Mouse (Mus musculus): Measurements from ENCODE around the gene 1810062G17Rik. TPM values are rescaled to one million over a fixed set of nuclear protein-coding genes. Genes with fewer than 3 reads are reported as not detected.

Gene 1810062G17Rik
- total RNA-seq, 1 experiment from 2014 or later, result not detected

DNA sequence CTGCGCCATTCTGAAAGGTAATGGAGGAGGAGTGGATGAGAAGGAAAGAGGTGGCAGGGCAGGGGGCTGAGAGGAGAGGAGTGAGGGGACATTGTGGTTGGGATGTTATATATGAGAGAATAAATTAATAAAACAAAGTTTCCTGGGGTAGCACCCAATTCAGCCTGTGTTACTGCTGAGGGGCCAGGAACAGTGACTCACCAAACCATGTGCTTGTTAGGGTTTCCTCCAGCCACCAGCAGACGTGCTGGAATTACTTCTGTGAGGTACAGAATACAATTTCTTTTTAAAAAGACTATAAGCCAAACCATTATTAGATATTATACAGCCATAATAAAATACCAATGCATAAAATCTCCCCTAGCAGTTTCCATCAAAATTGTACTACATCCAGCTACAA is 18.9 kb downstream of the 1810062G17Rik start:
- ATAC-seq (replicated peaks in 1 of 2; ENCODE audit: insufficient read depth in 1 of 2, low FRiP score in 2 of 2, low TSS enrichment in 1 of 2, low read depth in 1 of 2, poor library complexity in 2 of 2, severe bottlenecking in 2 of 2), result no peak

DNA sequence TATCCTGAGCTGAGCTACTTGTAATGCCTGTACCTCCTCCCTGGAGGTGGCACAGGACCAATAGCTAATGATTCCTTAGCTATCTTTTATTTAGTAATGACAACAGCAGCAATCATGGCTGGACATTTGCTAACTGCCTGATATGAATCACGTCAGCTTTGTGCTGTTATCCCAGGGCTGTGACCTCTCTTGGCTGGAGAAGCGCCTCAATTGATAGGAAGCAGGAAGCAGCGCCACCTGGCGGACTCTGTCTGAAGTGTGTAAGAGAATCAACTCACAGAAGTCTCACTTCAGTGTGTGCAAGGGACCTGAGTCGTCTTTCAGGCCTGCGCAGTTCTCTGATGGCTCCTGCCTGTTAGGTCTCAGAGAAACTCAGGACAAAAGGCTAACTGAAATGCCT is 19.7 kb downstream of the 1810062G17Rik start:
- peak; percentile 80 to 83 for ATAC-seq (replicated peaks in 1 of 2; ENCODE audit: insufficient read depth in 1 of 2, low FRiP score in 2 of 2, low TSS enrichment in 1 of 2, low read depth in 1 of 2, poor library complexity in 2 of 2, severe bottlenecking in 2 of 2)

DNA sequence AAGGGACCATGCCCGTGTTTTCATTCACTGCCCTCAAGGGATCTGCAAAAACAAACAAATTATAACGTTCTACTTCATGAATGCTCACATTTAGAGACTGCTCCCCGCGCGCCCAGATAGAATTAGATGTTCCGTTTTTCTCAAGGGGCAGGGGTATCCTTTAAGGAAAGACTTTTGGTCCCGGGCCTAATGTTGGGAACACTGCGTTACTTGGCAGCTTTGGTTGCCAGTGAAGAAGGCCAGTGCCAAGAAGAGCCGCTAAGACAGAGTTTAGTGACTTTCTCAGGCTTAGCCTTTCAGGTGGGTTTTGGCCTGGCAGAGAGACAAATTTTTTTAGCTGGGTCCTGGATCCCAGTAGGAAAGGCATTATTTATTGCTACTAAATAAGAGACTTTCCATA is 20.5 kb downstream of the 1810062G17Rik start:
- no peak for ATAC-seq (replicated peaks in 1 of 2; ENCODE audit: insufficient read depth in 1 of 2, low FRiP score in 2 of 2, low TSS enrichment in 1 of 2, low read depth in 1 of 2, poor library complexity in 2 of 2, severe bottlenecking in 2 of 2)

DNA sequence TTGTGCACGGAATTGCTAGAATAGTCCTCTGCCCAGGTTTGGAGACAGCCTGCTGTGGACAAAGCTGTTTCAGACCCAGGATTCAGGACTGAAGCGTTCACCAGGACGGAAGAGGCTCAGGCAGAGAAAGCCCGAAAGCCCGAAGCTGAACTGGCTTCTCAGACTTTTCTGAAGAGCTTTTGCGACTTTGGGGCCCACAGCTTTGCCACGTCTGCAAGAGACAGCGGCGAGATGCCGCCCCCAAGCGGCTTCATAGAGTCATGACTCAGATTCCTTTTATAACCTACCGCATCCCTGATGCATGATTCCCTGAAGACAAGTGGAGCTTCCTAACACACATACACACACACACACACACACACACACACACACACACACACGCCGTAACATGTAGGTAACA is 21.0 kb downstream of the 1810062G17Rik start:
- peak; percentile 73 to 79 for ATAC-seq (replicated peaks in 1 of 2; ENCODE audit: insufficient read depth in 1 of 2, low FRiP score in 2 of 2, low TSS enrichment in 1 of 2, low read depth in 1 of 2, poor library complexity in 2 of 2, severe bottlenecking in 2 of 2)

DNA sequence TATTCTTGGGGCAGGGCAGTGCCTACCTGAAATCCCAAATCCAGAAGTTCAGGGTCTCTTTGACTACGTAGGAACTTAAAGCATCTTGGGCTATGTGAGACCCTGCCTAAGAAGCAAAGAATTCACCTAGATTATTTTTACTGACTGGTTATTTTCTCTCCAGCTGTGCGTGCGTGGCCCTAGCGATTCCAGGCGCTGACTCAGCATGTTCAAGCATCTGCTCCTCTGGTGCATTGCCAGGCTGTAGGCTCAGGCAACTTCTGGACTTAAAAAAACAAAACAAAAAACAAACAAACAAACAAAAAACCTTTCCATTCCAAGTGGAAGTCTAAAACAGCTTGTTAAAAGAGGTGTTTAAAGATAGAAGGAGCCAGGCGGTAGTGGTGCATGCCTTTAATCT is 22.5 kb downstream of the 1810062G17Rik start:
- no peak for ATAC-seq (replicated peaks in 1 of 2; ENCODE audit: insufficient read depth in 1 of 2, low FRiP score in 2 of 2, low TSS enrichment in 1 of 2, low read depth in 1 of 2, poor library complexity in 2 of 2, severe bottlenecking in 2 of 2)

DNA sequence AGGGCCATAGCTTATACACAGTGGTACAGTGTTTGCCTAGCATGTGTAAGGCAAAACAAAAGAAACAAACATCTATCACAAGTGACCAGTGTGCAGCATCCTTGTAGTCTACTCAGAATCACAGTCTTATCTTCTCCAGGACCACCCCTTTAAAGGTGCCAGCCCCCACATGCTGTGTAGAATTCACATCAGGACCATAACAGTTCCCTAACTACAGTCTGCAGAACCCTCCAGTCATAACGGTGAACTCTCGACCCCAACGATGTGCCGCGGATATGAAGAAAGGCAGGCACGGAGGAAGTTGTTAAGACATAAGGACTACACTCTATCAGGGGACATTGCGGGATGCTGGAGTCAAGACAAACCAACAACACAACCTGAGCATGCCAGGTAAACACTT is 23.7 kb downstream of the 1810062G17Rik start:
- no peak for ATAC-seq (replicated peaks in 1 of 2; ENCODE audit: insufficient read depth in 1 of 2, low FRiP score in 2 of 2, low TSS enrichment in 1 of 2, low read depth in 1 of 2, poor library complexity in 2 of 2, severe bottlenecking in 2 of 2)

DNA sequence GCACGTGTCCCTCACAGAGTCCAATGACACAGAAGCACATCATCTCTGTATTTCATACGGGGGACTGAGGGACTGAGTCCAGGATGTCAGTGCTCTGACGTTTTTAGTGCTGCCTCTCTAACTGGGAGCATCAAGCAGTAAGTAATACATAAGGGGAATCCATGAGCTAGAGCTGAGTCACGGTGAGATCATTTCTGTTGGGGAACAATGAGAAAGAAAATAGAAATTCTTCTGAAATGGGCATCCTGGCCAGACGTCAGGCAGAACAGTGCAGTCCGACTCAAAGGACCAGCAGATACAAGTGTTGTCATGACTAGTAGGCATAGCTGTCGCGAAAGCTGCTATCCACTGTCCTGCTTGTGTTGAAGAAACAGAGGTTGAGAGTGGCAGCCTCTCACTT is 25.2 kb downstream of the 1810062G17Rik start:
- ATAC-seq (replicated peaks in 1 of 2; ENCODE audit: insufficient read depth in 1 of 2, low FRiP score in 2 of 2, low TSS enrichment in 1 of 2, low read depth in 1 of 2, poor library complexity in 2 of 2, severe bottlenecking in 2 of 2), result no peak

DNA sequence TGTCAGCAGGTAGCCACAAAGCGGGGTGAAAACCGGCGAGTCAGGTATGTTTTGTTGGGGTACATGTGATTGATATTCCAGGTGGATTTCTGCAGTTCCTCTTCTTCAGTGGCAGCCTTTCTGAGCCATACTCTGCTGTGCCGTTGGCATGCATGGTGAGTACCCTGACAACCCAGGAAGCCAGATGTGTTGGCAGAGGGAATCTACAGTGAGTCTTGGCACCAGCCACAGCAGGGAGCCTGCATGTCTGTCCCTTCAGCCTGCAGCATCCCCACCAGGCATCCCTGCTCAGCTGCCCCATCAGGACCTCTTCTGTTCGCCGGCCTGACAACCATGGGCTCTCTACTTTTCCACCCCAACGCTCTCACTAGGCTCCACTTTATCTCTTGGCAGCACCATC is 25.8 kb downstream of the 1810062G17Rik start:
- no peak for ATAC-seq (replicated peaks in 1 of 2; ENCODE audit: insufficient read depth in 1 of 2, low FRiP score in 2 of 2, low TSS enrichment in 1 of 2, low read depth in 1 of 2, poor library complexity in 2 of 2, severe bottlenecking in 2 of 2)

DNA sequence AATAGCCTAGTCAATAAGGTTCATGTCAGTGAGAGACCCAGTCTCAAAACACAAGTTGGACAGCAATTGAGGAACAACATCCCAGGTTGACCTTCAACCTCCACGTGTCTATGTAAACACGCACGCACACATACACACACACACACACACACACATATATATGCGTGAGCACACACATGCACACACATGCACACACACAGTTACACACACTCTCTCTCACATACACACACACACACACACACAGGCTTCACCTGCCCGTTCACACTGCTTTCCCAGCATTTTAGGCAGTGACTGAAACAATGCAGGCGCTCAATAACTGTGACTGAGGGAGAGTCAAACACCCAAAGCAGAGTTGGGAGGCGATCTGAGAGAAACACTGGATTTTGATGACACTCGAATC is 29.6 kb downstream of the 1810062G17Rik start:
- ATAC-seq (replicated peaks in 1 of 2; ENCODE audit: insufficient read depth in 1 of 2, low FRiP score in 2 of 2, low TSS enrichment in 1 of 2, low read depth in 1 of 2, poor library complexity in 2 of 2, severe bottlenecking in 2 of 2), result no peak

DNA sequence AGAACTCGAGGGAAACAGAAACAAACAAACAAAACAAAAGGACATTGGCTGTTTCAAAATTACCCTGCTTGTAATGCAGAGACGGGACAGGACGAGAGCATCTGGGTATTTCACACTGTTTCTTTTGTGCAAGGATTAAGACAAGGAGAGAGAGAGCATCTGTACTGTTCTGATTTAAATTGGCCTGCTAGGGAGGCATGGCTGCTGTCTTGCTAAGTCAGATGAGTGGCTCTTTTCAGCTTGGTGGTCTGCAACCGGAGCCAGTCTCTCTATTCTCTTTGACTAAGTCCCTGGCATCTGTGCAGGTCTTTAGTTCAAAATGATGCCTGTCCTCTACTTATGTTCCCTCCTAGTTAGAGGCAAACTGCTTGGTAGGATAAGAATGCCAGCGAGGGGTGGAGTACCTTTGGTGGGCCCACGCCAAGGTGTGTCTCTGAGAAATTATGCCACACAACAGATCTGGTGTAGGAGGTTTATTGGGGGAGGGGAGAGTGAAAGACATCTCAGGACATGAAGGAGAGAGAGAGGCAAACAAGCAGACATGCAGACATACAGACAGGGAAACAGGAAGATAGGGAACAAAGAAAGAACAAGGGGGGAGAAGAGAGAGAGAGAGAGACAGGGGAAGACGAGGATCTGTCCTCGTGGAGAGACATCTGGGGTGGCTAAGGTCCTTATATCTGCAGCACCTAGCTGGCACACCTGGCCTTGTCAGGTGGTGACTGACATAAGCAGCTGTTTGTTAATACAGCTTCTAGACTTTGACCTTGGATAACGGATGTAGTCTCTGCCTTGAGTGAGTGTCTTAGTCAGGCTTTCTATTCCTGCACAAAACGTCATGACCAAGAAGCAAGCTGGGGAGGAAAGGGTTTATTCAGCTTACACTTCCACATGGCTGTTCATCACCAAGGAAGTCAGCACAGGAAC is 30.3 kb downstream of the 1810062G17Rik start:
- ATAC-seq (replicated peaks in 1 of 2; ENCODE audit: insufficient read depth in 1 of 2, low FRiP score in 2 of 2, low TSS enrichment in 1 of 2, low read depth in 1 of 2, poor library complexity in 2 of 2, severe bottlenecking in 2 of 2), result no peak

DNA sequence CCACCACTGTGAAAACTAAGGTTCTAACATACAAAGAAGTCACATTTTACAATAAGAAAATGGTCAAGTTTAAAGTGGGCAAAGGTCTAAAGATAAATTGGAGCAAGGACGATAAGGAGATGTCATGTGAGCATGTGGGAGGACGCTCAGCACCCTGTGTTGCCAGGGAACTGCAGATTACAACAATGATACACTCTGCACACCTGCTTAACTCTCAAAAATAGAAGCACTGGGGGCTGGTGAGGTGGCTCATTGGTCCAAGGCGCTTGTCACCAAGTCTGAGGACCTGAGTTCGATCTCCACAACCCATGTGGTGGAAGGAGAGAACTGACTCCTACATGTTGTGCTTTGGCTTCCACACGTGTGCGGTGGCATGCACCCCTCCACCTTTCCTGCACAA is 35.8 kb downstream of the 1810062G17Rik start:
- no peak for ATAC-seq (replicated peaks in 1 of 2; ENCODE audit: insufficient read depth in 1 of 2, low FRiP score in 2 of 2, low TSS enrichment in 1 of 2, low read depth in 1 of 2, poor library complexity in 2 of 2, severe bottlenecking in 2 of 2)

DNA sequence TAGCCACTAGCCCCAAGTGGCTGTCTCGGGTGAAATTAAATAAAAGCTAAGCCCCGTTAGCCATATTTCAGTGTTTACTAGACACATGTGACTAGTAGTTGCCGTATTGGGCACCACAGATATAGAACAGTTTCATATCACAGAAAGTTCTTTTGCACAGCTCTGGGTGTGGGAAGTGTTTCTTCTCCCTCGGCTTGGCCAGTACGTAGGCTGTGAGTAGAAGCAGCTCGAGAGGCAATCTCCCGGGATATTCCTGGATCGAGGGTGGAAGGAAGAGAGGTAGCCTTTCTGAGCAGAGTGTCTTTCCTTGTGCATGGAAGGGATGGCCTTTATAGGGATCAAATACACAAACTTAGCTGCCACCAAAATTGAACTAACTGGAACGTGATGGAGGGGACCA is 40.5 kb downstream of the 1810062G17Rik start:
- ATAC-seq (replicated peaks in 1 of 2; ENCODE audit: insufficient read depth in 1 of 2, low FRiP score in 2 of 2, low TSS enrichment in 1 of 2, low read depth in 1 of 2, poor library complexity in 2 of 2, severe bottlenecking in 2 of 2), result no peak

DNA sequence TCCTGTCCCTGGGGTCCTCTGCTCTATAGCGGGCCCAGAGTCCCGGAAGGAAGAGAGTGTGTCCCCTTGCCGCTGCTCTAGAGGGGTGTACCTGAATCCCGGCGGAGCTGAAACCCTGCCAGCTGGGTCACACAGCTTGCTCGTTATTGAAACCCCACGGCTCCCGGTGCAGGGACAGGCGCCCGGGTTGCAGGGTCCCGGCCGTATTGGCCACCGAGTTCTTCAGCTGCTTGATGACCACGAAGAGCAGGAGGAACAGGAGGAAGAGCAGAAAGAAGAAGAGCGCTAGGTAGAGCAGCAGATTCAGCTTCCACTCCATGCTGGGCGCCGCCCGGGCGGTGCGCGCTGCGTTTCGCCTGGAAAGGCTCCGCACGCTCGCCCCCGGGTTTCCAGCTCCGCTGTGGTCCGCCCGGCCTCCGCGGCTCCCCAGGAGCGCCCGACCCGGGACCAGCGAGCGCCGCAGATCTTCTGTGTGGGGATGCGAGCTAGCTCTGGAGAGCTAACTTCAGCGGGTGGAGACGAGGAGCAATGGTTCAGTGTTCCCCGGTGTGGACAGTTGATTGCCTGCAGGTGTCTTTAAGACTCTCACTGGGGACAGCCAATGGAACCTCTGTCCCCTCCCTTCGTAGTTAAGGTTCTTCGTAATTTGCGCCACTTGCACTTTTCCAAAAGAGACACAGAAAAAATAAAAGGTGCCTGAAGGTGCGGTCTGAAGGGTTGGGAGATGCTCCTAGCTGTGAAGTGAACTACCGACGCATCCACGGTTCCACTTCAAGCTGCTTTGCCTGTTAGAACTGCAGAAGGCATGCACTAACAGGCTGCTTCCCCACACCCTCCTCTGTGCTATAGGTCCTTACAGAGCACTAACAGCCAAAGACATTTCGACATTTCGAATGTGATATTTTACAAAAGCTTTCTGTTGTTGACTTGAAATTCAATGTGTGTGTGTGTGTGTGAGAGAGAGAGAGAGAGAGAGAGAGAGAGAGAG is 45.6 kb downstream of the 1810062G17Rik start, which contains the start of gene Gm11549:
Gm11549 (minus strand) TSS at position 741 of the 988 bp plus-strand sequence.
- peak; percentile 37 to 39; a peak in 2 of 4 replicates for ATAC-seq (replicated peaks in 1 of 2; ENCODE audit: insufficient read depth in 1 of 2, low FRiP score in 2 of 2, low TSS enrichment in 1 of 2, low read depth in 1 of 2, poor library complexity in 2 of 2, severe bottlenecking in 2 of 2)

DNA sequence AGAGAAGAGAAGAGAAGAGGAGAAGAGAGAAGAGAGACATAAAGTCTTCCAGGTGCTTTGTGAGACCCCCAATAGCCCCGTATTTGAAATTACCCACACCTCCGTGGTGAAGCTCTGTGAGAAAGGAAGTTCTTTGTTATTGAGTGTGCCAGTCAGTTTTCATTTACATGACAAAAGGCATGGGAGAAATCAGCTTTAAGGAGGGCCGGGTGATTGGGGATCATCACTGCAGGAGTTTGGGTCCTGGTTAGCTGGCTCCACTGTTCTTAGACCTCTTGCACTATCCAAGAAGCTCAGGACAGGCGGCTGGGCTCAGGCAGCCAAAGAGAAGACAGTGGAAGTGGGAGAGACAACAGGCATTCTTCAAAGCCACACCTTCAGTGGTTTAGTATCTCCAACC is 46.4 kb downstream of the 1810062G17Rik start:
- no peak for ATAC-seq (replicated peaks in 1 of 2; ENCODE audit: insufficient read depth in 1 of 2, low FRiP score in 2 of 2, low TSS enrichment in 1 of 2, low read depth in 1 of 2, poor library complexity in 2 of 2, severe bottlenecking in 2 of 2)

DNA sequence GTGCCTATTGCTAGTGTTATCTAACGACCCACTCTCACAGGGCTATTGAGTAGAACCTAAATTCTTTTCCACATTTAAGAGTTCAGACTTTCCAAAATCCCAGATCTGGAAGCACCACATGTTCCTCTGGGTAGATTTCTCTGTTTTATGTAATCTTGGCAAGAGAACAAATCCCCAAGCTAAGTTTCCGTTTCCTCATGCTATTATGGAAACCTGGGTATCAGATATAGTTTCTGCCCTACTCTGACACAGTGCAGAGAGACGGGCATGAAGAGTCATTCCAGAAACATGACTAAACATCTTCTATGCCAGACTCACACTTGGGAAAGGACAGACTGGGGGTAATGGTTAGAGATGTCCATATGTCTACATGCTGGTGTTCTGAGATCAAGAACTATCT is 48.7 kb downstream of the 1810062G17Rik start:
- ATAC-seq (replicated peaks in 1 of 2; ENCODE audit: insufficient read depth in 1 of 2, low FRiP score in 2 of 2, low TSS enrichment in 1 of 2, low read depth in 1 of 2, poor library complexity in 2 of 2, severe bottlenecking in 2 of 2), result no peak

DNA sequence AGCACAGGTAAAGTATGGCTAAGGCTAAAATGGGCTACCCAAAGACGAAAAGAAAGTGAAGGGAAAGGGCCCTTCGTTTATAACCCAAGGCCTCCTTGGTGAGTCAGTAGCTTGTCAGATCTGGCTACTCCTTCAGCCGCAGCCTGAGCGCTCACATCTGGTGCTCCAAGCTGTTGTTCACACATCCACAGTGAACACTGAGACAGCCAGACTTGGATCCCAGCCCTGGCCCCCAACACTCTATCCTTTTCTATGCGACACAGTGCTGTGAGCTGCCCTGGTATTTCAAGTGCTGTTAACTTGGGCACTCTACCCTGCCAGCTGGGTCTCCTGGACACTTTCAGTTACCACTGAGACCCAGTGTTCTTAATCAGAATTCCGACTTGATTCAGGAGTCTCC is 54.6 kb downstream of the 1810062G17Rik start:
- no peak for ATAC-seq (replicated peaks in 1 of 2; ENCODE audit: insufficient read depth in 1 of 2, low FRiP score in 2 of 2, low TSS enrichment in 1 of 2, low read depth in 1 of 2, poor library complexity in 2 of 2, severe bottlenecking in 2 of 2)

DNA sequence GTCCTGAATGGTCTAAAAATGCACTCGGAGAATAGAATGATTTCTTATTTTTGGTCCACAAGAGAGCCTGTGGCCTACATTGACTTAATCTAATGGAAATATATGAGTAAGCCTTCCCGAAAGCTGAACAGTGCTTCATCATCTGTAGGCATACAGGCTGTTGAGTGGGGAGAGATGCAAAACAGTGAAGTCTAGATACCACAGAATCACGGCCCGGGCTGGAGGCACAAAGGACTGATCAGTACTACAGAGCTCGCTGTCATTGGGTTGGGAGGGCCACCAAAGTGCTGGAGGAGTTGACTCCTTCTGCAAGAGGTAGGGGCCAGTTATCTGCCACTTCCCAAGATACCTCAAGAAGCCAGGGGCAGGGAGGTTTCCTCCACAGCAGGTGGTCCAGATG is 55.0 kb downstream of the 1810062G17Rik start:
- no peak for ATAC-seq (replicated peaks in 1 of 2; ENCODE audit: insufficient read depth in 1 of 2, low FRiP score in 2 of 2, low TSS enrichment in 1 of 2, low read depth in 1 of 2, poor library complexity in 2 of 2, severe bottlenecking in 2 of 2)

DNA sequence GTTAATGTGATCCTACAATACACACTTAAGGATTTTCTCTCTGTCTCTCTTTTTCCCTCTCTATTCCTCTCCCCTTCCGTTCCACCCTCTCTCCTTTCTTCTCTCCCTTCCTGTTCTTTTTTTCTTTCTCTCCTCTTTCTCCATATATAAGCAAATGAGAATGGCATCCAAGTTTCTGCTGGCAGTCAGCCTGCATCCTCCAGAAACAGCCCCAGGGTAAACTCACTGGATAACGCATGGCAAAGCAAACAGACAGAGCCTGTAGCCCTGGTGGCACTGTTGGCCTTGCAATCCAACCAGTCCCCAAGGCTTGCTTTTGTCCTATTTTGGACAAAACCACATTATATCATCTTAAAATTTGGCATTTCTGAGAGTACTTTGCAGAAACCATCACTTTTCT is 55.5 kb downstream of the 1810062G17Rik start:
- ATAC-seq (replicated peaks in 1 of 2; ENCODE audit: insufficient read depth in 1 of 2, low FRiP score in 2 of 2, low TSS enrichment in 1 of 2, low read depth in 1 of 2, poor library complexity in 2 of 2, severe bottlenecking in 2 of 2), result no peak

Measured in hematopoietic stem cell, adult 5-6 weeks (primary cell).